Mouse (Mus musculus) liver, embryonic 12.5 days (tissue): ENCODE data around the gene Yy1. TPM values are rescaled to one million over a fixed set of nuclear protein-coding genes. Genes with fewer than 3 reads are reported as not detected.
"Not testable (repeated sequence)": the region's sequence is repeated elsewhere in the genome, so short reads cannot be mapped to it uniquely, and the experiment has no call there.

Source experiments
- ATAC-seq: fragments of 200-750 bp; cut with Nextera tagmentation; 2 replicates; pipeline ENCODE4 v1.8.0; 2017; ENCODE audit warnings: moderate number of reproducible peaks, mild to moderate bottlenecking, moderate library complexity
- H3K27ac ChIP-seq: fragments of 300-500 bp; sonication (generic); 2 replicates; pipeline ENCODE4 v1.5.1; 2016; ENCODE audit warnings: mild to moderate bottlenecking
- H3K27me3 ChIP-seq: fragments of 300-500 bp; sonication (generic); replicated peaks from 2 replicates; pipeline ENCODE4 v1.6.1; 2016; ENCODE audit warnings: mild to moderate bottlenecking, moderate library complexity
- H3K36me3 ChIP-seq: fragments of 300-500 bp; sonication (generic); 2 replicates; pipeline ENCODE4 v1.6.1; 2016; ENCODE audit warnings: mild to moderate bottlenecking, moderate library complexity
- H3K4me1 ChIP-seq: fragments of 300-500 bp; sonication (generic); 2 replicates; pipeline ENCODE4 v1.6.1; 2016
- H3K4me2 ChIP-seq: fragments of 300-500 bp; sonication (generic); 2 replicates; pipeline ENCODE4 v1.6.1; 2016; ENCODE audit warnings: mild to moderate bottlenecking, moderate library complexity
- H3K4me3 ChIP-seq: fragments of 300-500 bp; sonication (generic); 2 replicates; pipeline ENCODE4 v1.5.1; 2016; ENCODE audit warnings: mild to moderate bottlenecking, moderate library complexity
- H3K9ac ChIP-seq: fragments of 300-500 bp; sonication (generic); 2 replicates; pipeline ENCODE4 v1.6.1; 2016; ENCODE audit warnings: mild to moderate bottlenecking, moderate library complexity
- H3K9me3 ChIP-seq: fragments of 300-500 bp; sonication (generic); replicated peaks from 2 replicates; pipeline ENCODE4 v1.6.1; 2016; ENCODE audit warnings: mild to moderate bottlenecking, moderate library complexity
- WGBS: fragments of 180-500 bp; shearing (Covaris S2); methylation state at CpG from one replicate; pipeline ENCODE4 v1.1.7; 2016; ENCODE audit not compliant: insufficient replicate concordance; 5-methylcytosine and 5-hydroxymethylcytosine counted together
- polyA plus RNA-seq: library from polyadenylated mRNA; unstranded; fragments of >200 nt; fragmentation: Nextera tagmentation; extraction: Ambion mirVana; gene quantifications from 2 replicates; pipeline ENCODE4 v1.2.1, GENCODE M21; 2016

Yy1 gene
- polyA plus RNA-seq, 1 experiment from 2014 or later: 13.1 TPM

DNA sequence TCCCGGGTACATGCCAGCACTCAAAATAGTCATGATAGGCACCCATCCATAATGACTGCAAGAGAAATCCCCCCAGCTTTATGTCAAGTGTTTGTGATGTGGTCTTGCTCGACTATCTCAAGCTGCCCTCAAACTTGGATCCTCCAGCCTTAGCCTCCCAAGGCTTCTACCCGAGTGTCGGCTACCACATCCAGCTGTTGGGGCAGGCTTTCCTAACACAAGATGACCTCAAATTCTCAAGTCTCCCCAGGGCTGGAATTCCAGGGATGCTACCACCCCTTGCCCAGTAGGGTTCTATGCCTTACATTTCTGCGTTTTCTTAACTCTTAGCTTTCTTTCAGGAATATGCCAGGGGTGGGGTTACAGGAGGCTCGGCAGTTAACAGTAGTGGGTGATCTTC is 37.6 kb downstream of the Yy1 start:
- H3K4me3 ChIP-seq: no peak overlapping the region
- peaks cover 6% of the 10 kb centered on the region; the same call in 1 of the 2 replicates for H3K27me3 ChIP-seq
- peaks cover 10% of the 10 kb centered on the region for H3K4me1 ChIP-seq
- no peak overlapping the region for H3K4me2 ChIP-seq
- peaks cover 6% of the 10 kb centered on the region; the same call in 1 of the 2 replicates for H3K9me3 ChIP-seq
- no peak overlapping the region for H3K27ac ChIP-seq
- ATAC-seq: no peak
- peaks cover 25% of the 10 kb centered on the region for H3K36me3 ChIP-seq
- H3K9ac ChIP-seq: no peak overlapping the region
- 78% methylated on average over 6 of the region's 6 CpGs for WGBS

GRCm38 (mm10) chr12:108831966-108832643 is 39.3 kb downstream of the Yy1 start:
- Histone ChIP-seq H3K9ac (no peak overlapping the region), H3K27me3 (peaks cover 6% of the 10 kb centered on the region; the same call in 1 of the 2 replicates), H3K9me3 (peaks cover 6% of the 10 kb centered on the region; the same call in 1 of the 2 replicates), H3K36me3 (peaks cover 14% of the 10 kb centered on the region), H3K4me2 (no peak overlapping the region), H3K4me1 (peaks cover 23% of the 10 kb centered on the region), H3K4me3 (no peak overlapping the region), H3K27ac (no peak overlapping the region)
- 71% methylated on average over 9 of the region's 9 CpGs for WGBS
- no peak for ATAC-seq

DNA sequence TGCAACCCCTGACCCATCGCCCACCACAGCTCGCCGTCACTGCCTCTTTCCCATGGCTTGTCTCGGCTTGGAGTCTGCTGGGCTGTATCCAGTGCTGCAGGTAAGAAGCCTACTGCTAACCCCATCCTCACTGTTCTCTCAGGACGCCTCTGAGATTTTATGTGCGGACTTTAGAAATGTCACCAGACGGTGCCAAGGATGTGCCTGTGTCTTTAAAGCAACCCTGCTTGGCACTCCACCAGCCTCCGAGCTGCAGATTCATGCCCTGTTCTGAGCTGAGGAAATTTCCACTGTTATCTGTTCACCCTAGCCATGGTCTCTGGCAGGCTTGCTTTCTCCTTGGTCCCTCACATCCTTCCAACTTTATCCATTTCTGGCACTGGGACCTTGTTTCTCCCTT is 40.1 kb downstream of the Yy1 start:
- Histone ChIP-seq H3K4me3 (no peak overlapping the region), H3K9me3 (peaks cover 5% of the 10 kb centered on the region; the same call in 1 of the 2 replicates), H3K36me3 (peaks cover 11% of the 10 kb centered on the region), H3K4me1 (peaks cover 31% of the 10 kb centered on the region), H3K9ac (no peak overlapping the region), H3K27me3 (peaks cover 6% of the 10 kb centered on the region; the same call in 1 of the 2 replicates), H3K4me2 (no peak overlapping the region), H3K27ac (no peak overlapping the region)
- no peak for ATAC-seq
- WGBS: 86% methylated on average over 8 of the region's 8 CpGs

- H3K27me3 ChIP-seq: peaks cover 6% of the 10 kb centered on the region; the same call in 1 of the 2 replicates
- ATAC-seq: no peak
- H3K4me3 ChIP-seq: no peak overlapping the region
- H3K36me3 ChIP-seq: peaks cover 11% of the 10 kb centered on the region
- H3K9ac ChIP-seq: no peak overlapping the region
- 76% methylated on average over 3 of the region's 3 CpGs for WGBS
- H3K4me1 ChIP-seq: peaks cover 35% of the 10 kb centered on the region
- no peak overlapping the region for H3K4me2 ChIP-seq
- no peak overlapping the region for H3K27ac ChIP-seq
- H3K9me3 ChIP-seq: no peaks in the 10 kb centered on the region
Observed at GRCm38 (mm10) chr12:108833408-108833807, 40.6 kb downstream of the Yy1 start.

DNA sequence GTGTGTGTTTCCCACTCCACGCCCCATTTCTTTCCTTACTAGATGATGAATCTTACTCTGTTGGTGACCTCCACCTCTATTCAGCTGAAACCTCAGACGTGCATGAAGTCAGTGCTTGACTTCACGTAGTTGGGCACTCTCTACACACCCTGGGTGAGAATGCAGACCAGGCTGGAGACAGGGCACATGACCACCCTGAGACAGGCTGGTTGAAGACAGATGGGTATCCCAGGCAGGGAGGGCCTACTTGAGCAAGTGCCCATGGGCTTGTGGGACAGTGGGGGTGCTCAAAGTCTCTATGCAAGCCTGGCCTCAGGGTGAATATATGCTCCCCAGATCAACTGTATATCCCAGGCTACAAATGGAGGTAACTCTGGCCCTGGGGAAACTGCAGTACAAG is 41.6 kb downstream of the Yy1 start:
- WGBS: 84% methylated on average over 3 of the region's 3 CpGs
- ATAC-seq: no peak
- no peaks in the 10 kb centered on the region for H3K9me3 ChIP-seq
- H3K36me3 ChIP-seq: peaks cover 16% of the 10 kb centered on the region
- H3K4me2 ChIP-seq: peak overlapping the region; percentile 99; the same call in 1 of the 2 replicates
- peaks cover 6% of the 10 kb centered on the region; the same call in 1 of the 2 replicates for H3K27me3 ChIP-seq
- H3K27ac ChIP-seq: no peak overlapping the region
- H3K9ac ChIP-seq: no peak overlapping the region
- H3K4me1 ChIP-seq: peaks cover 35% of the 10 kb centered on the region
- no peak overlapping the region for H3K4me3 ChIP-seq

DNA sequence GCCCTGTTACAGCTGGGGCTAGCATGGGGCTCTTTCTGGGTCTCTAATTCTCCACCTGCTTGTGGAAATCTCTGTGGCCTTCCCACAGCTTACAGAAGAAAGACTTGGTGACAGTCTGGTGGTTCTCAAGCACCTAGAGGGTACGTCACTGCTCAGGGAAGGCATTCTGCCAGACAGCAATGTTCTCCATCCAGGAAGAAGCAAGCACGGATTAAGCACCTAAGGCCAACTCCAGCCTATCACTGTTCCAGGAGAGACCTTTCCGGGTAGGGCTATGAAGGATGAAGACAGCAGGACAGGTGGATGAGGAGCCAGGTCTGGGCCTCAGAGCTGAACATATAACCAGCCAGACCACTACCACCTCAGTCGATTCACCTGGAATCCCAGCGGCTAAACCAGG is 42.0 kb downstream of the Yy1 start:
- Histone ChIP-seq H3K27ac (no peak overlapping the region), H3K9ac (peak overlapping the region; percentile 78; the same call in 1 of the 2 replicates), H3K36me3 (peaks cover 16% of the 10 kb centered on the region), H3K4me1 (peaks cover 35% of the 10 kb centered on the region), H3K27me3 (peaks cover 6% of the 10 kb centered on the region; the same call in 1 of the 2 replicates), H3K4me2 (peak overlapping the region; percentile 99), H3K9me3 (no peaks in the 10 kb centered on the region), H3K4me3 (peak overlapping the region; percentile 70)
- ATAC-seq: no peak
- 56% methylated on average over 5 of the region's 5 CpGs for WGBS

- peaks cover 16% of the 10 kb centered on the region for H3K36me3 ChIP-seq
- H3K9me3 ChIP-seq: no peaks in the 10 kb centered on the region
- H3K27me3 ChIP-seq: peaks cover 6% of the 10 kb centered on the region; the same call in 1 of the 2 replicates
- 7% methylated on average over 48 of the region's 51 CpGs for WGBS
- H3K4me3 ChIP-seq: peak overlapping the region; percentile 70
- peak overlapping the region; percentile 99 for H3K4me2 ChIP-seq
- peak overlapping the region; percentile 78 for H3K9ac ChIP-seq
- H3K4me1 ChIP-seq: peaks cover 35% of the 10 kb centered on the region
- ATAC-seq: no peak; the same call in 1 of the 2 replicates
- H3K27ac ChIP-seq: peak overlapping the region; percentile 33; the same call in 1 of the 2 replicates
Observed at GRCm38 (mm10) chr12:108835208-108835839, 42.6 kb downstream of the Yy1 start.

GRCm38 (mm10) chr12:108835840-108836409 is 43.2 kb downstream of the Yy1 start, which contains the start of the genes Slc25a29 and Slc25a47:
Gene Slc25a29, minus strand, starts transcription at chr12:108835883.
Gene Slc25a47, plus strand, starts transcription at chr12:108836046.
- H3K4me2 ChIP-seq: peak within 1 kb of the TSS; percentile 99
- peaks cover 20% of the 10 kb centered on the region for H3K36me3 ChIP-seq
- H3K4me3 ChIP-seq: peak within 1 kb of the TSS; percentile 70
- no peaks in the 10 kb centered on the region for H3K9me3 ChIP-seq
- H3K9ac ChIP-seq: peak within 1 kb of the TSS; percentile 78
- peak; percentile 99 for ATAC-seq
- WGBS: under 1% methylated on average over 51 of the region's 53 CpGs
- peaks cover 35% of the 10 kb centered on the region for H3K4me1 ChIP-seq
- peak within 1 kb of the TSS; percentile 74 for H3K27ac ChIP-seq
- H3K27me3 ChIP-seq: peaks cover 6% of the 10 kb centered on the region; the same call in 1 of the 2 replicates

- Histone ChIP-seq H3K4me3 (peak overlapping the region; percentile 70), H3K27me3 (peaks cover 6% of the 10 kb centered on the region; the same call in 1 of the 2 replicates), H3K4me2 (peak overlapping the region; percentile 99), H3K4me1 (peaks cover 35% of the 10 kb centered on the region), H3K9ac (peak overlapping the region; percentile 74), H3K27ac (peak overlapping the region; percentile 74; the same call in 1 of the 2 replicates), H3K36me3 (peaks cover 28% of the 10 kb centered on the region), H3K9me3 (no peaks in the 10 kb centered on the region)
- whole genome bisulfite sequencing: 46% methylated on average over 7 of the region's 7 CpGs
- ATAC-seq: no peak
Observed at GRCm38 (mm10) chr12:108836722-108837121, 43.9 kb downstream of the Yy1 start.

GRCm38 (mm10) chr12:108841181-108841580 is 48.4 kb downstream of the Yy1 start:
- no peak overlapping the region for H3K9ac ChIP-seq
- no peak overlapping the region for H3K4me3 ChIP-seq
- H3K9me3 ChIP-seq: no peaks in the 10 kb centered on the region
- peaks cover 36% of the 10 kb centered on the region for H3K4me1 ChIP-seq
- H3K27ac ChIP-seq: no peak overlapping the region
- ATAC-seq: no peak
- WGBS: 76% methylated on average over 6 of the region's 6 CpGs
- no peak overlapping the region for H3K4me2 ChIP-seq
- peaks cover 60% of the 10 kb centered on the region for H3K36me3 ChIP-seq
- no peaks in the 10 kb centered on the region for H3K27me3 ChIP-seq

- Histone ChIP-seq H3K27me3 (no peaks in the 10 kb centered on the region), H3K9ac (no peak overlapping the region), H3K36me3 (peaks cover 57% of the 10 kb centered on the region), H3K9me3 (no peaks in the 10 kb centered on the region), H3K4me2 (no peak overlapping the region), H3K4me1 (peaks cover 21% of the 10 kb centered on the region), H3K27ac (no peak overlapping the region), H3K4me3 (no peak overlapping the region)
- WGBS: 73% methylated on average over 7 of the region's 7 CpGs
- no peak for ATAC-seq
Observed at GRCm38 (mm10) chr12:108842663-108843062, 49.9 kb downstream of the Yy1 start.

DNA sequence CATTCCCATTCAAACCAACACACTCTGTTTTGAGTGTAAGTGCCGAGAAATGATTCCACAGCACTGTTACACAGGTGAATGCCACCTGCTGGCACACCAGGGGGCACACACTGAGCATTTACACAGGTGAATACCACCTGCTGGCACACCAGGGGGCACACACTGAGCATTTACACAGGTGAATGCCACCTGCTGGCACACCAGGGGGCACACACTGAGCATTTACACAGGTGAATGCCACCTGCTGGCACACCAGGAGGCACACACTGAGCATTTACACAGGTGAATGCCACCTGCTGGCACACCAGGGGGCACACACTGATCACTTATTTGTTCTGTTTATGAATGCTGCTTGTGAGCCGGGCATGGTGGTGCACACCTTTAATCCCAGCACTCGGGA is 55.3 kb downstream of the Yy1 start:
- not testable (repeated sequence) for H3K9ac ChIP-seq, H3K4me3 ChIP-seq

More for the DNA sequence above, 55.3 kb downstream of the Yy1 start:
- ATAC-seq, H3K27ac ChIP-seq, H3K27me3 ChIP-seq, H3K4me2 ChIP-seq, H3K9me3 ChIP-seq: not testable (repeated sequence)
- Histone ChIP-seq H3K4me1 (peaks cover 27% of the 10 kb centered on the region), H3K36me3 (peaks cover 19% of the 10 kb centered on the region)
- 82% methylated on average over 3 of the region's 3 CpGs for WGBS
